Mouse (Mus musculus) adrenal gland, postnatal 14 days (tissue): ENCODE results near the gene Rtl3. TPM values are rescaled to one million over a fixed set of nuclear protein-coding genes. Genes with fewer than 3 reads are reported as not detected.

Experiments
- DNase-seq: peaks from one replicate; pipeline ENCODE4 v3.0.0; 2021; ENCODE audit warnings: mixed read lengths
- long read RNA-seq, 2 experiments: library from polyadenylated mRNA; stranded (forward); transcript quantifications; one replicate each; pipeline ENCODE4 v2.0.0; 2021
- total RNA-seq: library from RNA; stranded (reverse); gene quantifications from 2 replicates; pipeline ENCODE4 v1.2.3, GENCODE M21; 2021

The Rtl3 gene
- 0.34 and 0.52 TPM in 2 replicates for total RNA-seq
- long read RNA-seq, experiment 1: 0 reads
- long read RNA-seq, experiment 2: 0 reads

DNA sequence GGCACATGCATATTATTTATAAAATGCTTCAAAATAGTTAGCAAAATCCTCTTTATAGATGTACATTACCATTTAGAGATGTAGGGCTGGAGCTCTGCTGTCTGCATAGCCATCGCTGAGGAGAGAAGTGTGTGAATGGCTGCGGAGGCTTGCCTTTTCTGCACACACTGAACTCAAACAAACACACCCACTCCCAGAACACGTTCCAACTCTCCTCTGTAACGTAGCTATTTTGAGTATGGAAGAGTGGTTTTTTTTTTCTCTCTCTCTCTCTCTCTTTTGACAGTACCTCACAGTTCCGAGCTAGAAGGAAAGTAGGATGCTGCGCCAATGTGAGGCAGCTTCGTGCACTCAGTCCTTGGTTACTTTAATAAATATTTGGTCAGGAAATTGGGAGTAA, at the start of gene Rtl3:
Gene Rtl3, minus strand, starts transcription at position 236 of the 400 bp plus-strand sequence.
- DNase-seq: no peak

DNA sequence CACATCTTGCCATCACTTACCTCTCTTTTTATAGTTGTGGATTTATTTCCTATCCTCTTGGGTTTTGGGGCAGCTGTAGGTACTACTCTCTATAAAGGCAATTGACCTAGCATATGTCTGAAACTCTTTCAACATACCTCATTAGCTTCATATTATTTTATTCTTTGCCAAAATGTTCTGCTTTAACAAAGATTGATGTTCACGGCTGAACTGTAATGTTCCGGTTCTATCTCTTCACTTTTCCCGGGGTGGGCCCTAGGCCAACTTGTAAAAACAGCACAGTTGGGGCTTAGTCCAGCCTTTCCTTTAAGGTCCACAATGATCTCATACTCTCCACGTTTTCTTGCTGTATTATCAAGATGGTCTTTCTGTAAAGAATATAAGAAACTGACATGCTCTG, 31.9 kb upstream of the Rtl3 start:
- no peak for DNase-seq

DNA sequence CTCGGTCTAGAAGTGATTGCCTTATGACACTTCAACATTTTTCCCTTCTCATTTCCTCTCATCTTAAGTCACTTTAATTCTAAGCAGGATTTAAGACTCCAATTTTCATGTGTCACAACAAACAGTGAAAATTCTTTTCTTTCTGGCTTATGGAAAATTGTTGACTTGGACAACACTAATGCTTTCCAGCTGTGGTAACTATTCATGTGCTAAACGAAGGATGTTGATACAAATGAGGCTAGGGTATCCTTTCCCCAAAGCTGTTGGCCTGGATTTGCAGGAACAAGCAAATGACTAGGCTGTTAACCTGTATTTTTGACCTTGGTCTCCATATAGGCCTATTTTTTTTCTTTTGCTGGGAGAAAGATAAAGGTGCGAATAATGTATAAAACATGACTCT, 31.4 kb upstream of the Rtl3 start:
- no peak for DNase-seq

DNA sequence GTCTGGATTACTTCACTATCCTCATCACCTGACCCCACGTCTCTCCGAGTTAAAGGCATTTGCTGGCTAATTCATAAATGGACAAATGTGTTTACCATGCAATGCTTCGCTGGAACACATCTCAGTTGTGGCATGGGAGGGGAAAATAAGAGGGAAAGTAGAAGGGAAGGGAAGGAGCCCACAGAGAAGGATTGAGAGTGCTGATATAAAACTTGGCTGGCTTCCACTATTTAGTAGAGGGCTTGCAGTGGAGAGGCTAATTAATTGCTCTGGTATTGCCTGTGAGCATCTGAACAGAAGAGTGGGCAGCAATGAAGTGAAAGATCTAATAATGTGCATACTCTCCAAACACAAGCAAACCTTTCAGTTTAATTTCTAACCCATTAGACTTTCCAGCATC, 31.0 kb upstream of the Rtl3 start:
- DNase-seq: no peak

GRCm38 (mm10) chrX:106853523-106854300, 13.3 kb upstream of the Rtl3 start:
- no peak for DNase-seq

GRCm38 (mm10) chrX:106839591-106839990, 853 bp downstream of the Rtl3 start:
- no peak for DNase-seq

DNA sequence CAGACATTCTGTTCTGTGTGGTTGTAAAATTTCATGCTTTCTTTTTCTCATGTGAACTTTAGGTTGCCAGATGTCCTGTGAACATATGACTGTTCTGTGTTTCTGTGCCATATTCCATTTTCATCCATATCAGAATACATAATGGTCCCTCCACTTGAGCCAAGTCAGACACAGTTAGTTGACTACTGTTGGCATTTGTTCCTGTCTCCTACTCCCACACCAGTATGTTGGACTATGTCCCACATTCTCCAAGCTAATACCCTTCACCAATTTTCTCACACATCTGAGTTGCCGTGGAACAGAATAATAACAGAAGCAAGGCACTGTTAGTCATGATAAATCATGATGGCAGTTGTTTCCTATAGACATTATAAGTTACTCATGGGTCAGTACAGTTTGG, 9.9 kb downstream of the Rtl3 start:
- no peak for DNase-seq

- DNase-seq: no peak
Measured at GRCm38 (mm10) chrX:106809560-106810226, 30.8 kb downstream of the Rtl3 start.

DNA sequence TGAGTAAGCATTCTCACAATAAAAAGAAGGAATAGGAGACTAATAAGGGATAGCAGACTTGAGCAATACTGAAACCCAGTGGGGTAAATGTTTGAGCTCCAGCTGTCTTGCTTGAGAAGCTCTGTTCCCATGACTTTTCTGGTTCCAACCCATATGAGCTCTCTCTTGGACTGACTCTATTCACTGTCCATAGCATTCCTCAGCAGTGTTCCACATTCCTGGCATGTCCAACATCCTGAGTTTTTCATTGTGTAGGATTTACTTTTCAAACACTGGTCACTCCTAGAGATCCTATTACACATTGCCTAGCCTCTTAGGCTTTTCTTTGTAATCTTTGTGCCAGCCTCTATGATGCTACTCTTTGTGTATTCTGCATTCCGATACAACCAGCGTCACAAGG, 36.1 kb downstream of the Rtl3 start:
- no peak for DNase-seq

DNA sequence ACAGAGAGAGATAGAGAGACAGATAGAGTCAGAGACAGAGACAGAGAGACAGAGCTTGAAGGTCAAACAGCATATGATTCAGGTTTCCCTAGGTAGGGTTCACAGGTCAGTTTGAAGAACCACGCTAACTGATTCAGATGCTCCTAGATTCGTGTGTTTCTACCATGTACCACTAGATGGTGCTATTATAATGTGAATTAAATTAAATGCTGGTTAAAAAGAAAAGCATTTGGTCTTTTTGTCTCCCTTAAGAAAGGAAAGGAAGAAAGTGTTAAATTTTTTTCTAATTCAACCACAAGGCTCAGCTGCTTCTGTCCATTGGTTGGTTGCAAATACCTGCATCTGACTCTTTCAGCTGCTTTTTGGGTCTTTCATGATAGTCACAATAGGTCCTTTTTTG, 45.8 kb downstream of the Rtl3 start:
- no peak for DNase-seq

Other genes with a start within 250 kb of the Rtl3 start
- gene Cysltr1, start 237.0 kb downstream of the Rtl3 start, total RNA-seq: 0.33 and 0.86 TPM in 2 replicates
- 3.7 and 4.9 TPM in 2 replicates for gene Lpar4, start 80.0 kb upstream of the Rtl3 start, total RNA-seq
- gene P2ry10, start 247.8 kb upstream of the Rtl3 start, total RNA-seq: 0.37 and 3.3 TPM in 2 replicates